Mouse (Mus musculus): ENCODE measurements around the gene Cd2. TPM values are rescaled to one million over a fixed set of nuclear protein-coding genes. Genes with fewer than 3 reads are reported as not detected.

Cd2 gene
- total and polyA plus RNA-seq, 3 experiments: 0.84 to 1.7 (median 1.1) TPM

DNA sequence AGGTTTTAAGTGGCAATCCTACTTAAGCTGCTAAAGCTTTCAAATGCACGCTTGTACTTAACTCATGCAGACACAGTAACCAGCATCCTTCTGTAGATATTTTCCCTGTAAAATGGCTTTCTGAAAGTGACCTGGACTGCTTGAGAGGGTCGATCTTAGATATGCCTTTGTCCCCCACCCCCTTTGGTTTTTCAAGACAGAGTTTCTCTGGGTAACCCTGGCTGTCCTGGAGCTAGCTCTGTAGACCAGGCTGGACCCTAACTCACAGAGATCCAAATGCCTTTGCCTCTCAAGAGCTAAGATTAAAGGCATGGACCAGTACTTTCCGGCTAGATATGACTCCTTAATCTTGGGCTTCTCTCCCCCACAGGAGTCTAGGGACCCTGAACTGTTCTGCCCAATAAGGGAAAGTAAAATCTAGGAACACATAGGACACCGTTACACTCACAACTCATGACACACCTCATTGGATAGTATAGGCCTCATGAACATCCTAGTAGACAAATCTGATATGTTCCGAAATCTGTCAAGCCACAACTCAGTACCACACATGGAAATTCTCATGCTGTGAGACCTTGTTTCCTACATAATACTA lies 2.6 kb downstream of the Cd2 start:
- Histone ChIP-seq H3K27me3 (ENCODE audit: control insufficient read depth, insufficient read depth, low read length) (no peaks in the 10 kb centered on the region), H3K4me3 (no peak overlapping the region), H3K4me1 (ENCODE audit: control insufficient read depth, insufficient read depth, low read length) (peaks cover 12% of the 10 kb centered on the region), H3K9ac (ENCODE audit: low read depth, low read length) (no peak overlapping the region), H3K79me2 (replicated peaks; ENCODE audit: control insufficient read depth, insufficient read depth, low read length) (no peaks in the 10 kb centered on the region), H3K27ac (no peak overlapping the region), H3K36me3 (ENCODE audit: control insufficient read depth, insufficient read depth, low read length) (no peaks in the 10 kb centered on the region)
- 86% methylated on average over 5 of the region's 5 CpGs for WGBS
- intact Hi-C loops (cut with DNase I): no loop called here
- peak in 1 of 2 experiments; percentile 4 for DNase-seq
- TF ChIP-seq CTCF (IDR thresholded peaks at IDR 0.05) (no peak), POLR2A (IDR thresholded peaks at IDR 0.05; ENCODE audit: insufficient read depth, low read depth, low read length) (no peak), EP300 (IDR thresholded peaks at IDR 0.05; ENCODE audit: insufficient read depth, low read depth, low read length) (no peak)

DNA sequence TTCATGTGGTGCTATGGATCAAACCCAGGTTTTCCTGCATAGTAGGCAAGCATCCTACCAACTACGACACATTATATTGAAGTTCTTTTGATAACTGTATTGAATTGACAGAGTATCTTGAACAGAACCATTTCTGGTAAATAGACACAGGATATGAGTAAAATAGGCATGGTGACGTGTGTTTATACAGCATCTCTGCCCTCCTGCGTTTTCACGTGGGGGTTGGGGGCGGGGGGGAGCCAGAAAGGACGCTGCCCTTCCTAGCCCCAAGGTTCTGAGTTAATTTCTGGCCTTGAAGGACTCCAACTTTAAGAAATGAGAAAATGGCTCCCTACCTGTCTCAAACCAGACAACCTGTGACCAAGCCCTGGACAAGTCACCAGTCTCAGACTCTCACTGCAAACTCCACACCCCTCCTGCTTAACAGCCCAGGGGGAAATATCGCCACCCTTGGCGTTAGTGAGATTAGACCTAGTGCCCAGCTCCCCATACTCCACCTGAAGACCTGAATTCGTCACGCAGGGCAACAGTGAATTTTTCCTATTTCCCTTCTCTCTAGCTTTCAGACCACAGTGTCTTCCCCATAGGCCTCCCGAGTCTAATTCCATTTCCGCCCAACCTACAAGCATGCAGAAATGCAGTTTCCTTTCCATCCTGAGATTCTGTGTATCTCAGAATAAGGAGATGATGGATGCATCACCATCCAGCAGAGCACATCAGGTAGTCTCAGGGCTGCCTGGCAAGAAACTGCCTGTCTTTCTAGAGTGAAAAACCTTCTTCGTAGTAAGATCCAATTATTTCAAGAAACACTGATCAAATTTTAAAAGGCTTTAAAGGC lies 3.7 kb downstream of the Cd2 start:
- no peaks in the 10 kb centered on the region for H3K79me2 ChIP-seq (replicated peaks; ENCODE audit: control insufficient read depth, insufficient read depth, low read length)
- peaks cover 15% of the 10 kb centered on the region for H3K4me1 ChIP-seq (ENCODE audit: control insufficient read depth, insufficient read depth, low read length)
- 88% methylated on average over 13 of the region's 13 CpGs for whole genome bisulfite sequencing
- no peaks in the 10 kb centered on the region for H3K36me3 ChIP-seq (ENCODE audit: control insufficient read depth, insufficient read depth, low read length)
- peak in 1 of 2 experiments; percentile 10 for DNase-seq
- no peak overlapping the region for H3K27ac ChIP-seq
- no peak overlapping the region for H3K9ac ChIP-seq (ENCODE audit: low read depth, low read length)
- no peak overlapping the region for H3K4me3 ChIP-seq
- TF ChIP-seq POLR2A (IDR thresholded peaks at IDR 0.05; ENCODE audit: insufficient read depth, low read depth, low read length): no peak
- TF ChIP-seq CTCF (IDR thresholded peaks at IDR 0.05): no peak
- TF ChIP-seq EP300 (IDR thresholded peaks at IDR 0.05; ENCODE audit: insufficient read depth, low read depth, low read length): no peak
- intact Hi-C loops (cut with DNase I): no loop called here
- no peaks in the 10 kb centered on the region for H3K27me3 ChIP-seq (ENCODE audit: control insufficient read depth, insufficient read depth, low read length)

- 86% methylated on average over 4 of the region's 4 CpGs for WGBS
- Histone ChIP-seq H3K36me3 (ENCODE audit: control insufficient read depth, insufficient read depth, low read length) (no peaks in the 10 kb centered on the region), H3K27ac (no peak overlapping the region), H3K4me1 (ENCODE audit: control insufficient read depth, insufficient read depth, low read length) (peaks cover 15% of the 10 kb centered on the region), H3K79me2 (replicated peaks; ENCODE audit: control insufficient read depth, insufficient read depth, low read length) (no peaks in the 10 kb centered on the region), H3K4me3 (no peak overlapping the region), H3K9ac (ENCODE audit: low read depth, low read length) (no peak overlapping the region), H3K27me3 (ENCODE audit: control insufficient read depth, insufficient read depth, low read length) (no peaks in the 10 kb centered on the region)
- peak in 1 of 2 experiments; percentile 4 for DNase-seq
- intact Hi-C loops (cut with DNase I): no loop called here
- TF ChIP-seq POLR2A (IDR thresholded peaks at IDR 0.05; ENCODE audit: insufficient read depth, low read depth, low read length): no peak
- no peak for TF ChIP-seq EP300 (IDR thresholded peaks at IDR 0.05; ENCODE audit: insufficient read depth, low read depth, low read length)
- peak; percentile 23; the same call in 1 of the 2 replicates for TF ChIP-seq CTCF (IDR thresholded peaks at IDR 0.05)
These were observed 4.3 kb downstream of the Cd2 start for GRCm38 (mm10) chr3:101283441-101283840.

GRCm38 (mm10) chr3:101282556-101283180 lies 5.1 kb downstream of the Cd2 start:
- no peak for TF ChIP-seq EP300 (IDR thresholded peaks at IDR 0.05; ENCODE audit: insufficient read depth, low read depth, low read length)
- TF ChIP-seq POLR2A (IDR thresholded peaks at IDR 0.05; ENCODE audit: insufficient read depth, low read depth, low read length): no peak
- TF ChIP-seq CTCF (IDR thresholded peaks at IDR 0.05): no peak
- Histone ChIP-seq H3K4me3 (no peak overlapping the region), H3K9ac (ENCODE audit: low read depth, low read length) (no peak overlapping the region), H3K36me3 (ENCODE audit: control insufficient read depth, insufficient read depth, low read length) (no peaks in the 10 kb centered on the region), H3K27ac (no peak overlapping the region), H3K4me1 (ENCODE audit: control insufficient read depth, insufficient read depth, low read length) (peaks cover 15% of the 10 kb centered on the region), H3K79me2 (replicated peaks; ENCODE audit: control insufficient read depth, insufficient read depth, low read length) (no peaks in the 10 kb centered on the region), H3K27me3 (ENCODE audit: control insufficient read depth, insufficient read depth, low read length) (no peaks in the 10 kb centered on the region)
- peak in 1 of 2 experiments; percentile 8 for DNase-seq
- intact Hi-C loops (cut with DNase I): no loop called here
- 96% methylated on average over 9 of the region's 9 CpGs for WGBS

- Histone ChIP-seq H3K4me1 (ENCODE audit: control insufficient read depth, insufficient read depth, low read length) (peaks cover 15% of the 10 kb centered on the region), H3K27ac (peak overlapping the region; percentile 16; the same call in 1 of the 2 replicates), H3K9ac (ENCODE audit: low read depth, low read length) (no peak overlapping the region), H3K79me2 (replicated peaks; ENCODE audit: control insufficient read depth, insufficient read depth, low read length) (no peaks in the 10 kb centered on the region), H3K27me3 (ENCODE audit: control insufficient read depth, insufficient read depth, low read length) (no peaks in the 10 kb centered on the region), H3K36me3 (ENCODE audit: control insufficient read depth, insufficient read depth, low read length) (no peaks in the 10 kb centered on the region), H3K4me3 (no peak overlapping the region)
- intact Hi-C loops (cut with DNase I): loop anchor here (2.0 kb wide), 1 partner anchor 151 kb away; no protein-coding TSS in a partner anchor
- DNase-seq: peak in 1 of 2 experiments; percentile 13
- TF ChIP-seq EP300 (IDR thresholded peaks at IDR 0.05; ENCODE audit: insufficient read depth, low read depth, low read length) (no peak), CTCF (IDR thresholded peaks at IDR 0.05) (no peak), POLR2A (IDR thresholded peaks at IDR 0.05; ENCODE audit: insufficient read depth, low read depth, low read length) (no peak)
- WGBS: 74% methylated on average over 4 of the region's 4 CpGs
These were observed 5.9 kb downstream of the Cd2 start for GRCm38 (mm10) chr3:101281841-101282240.

All from heart, adult 2 months (tissue).